8 mouse cellular contexts compared by ENCODE assay signal in genomic region chr9:121880840-121881239, GRCm38 (mm10). TPM values are rescaled to one million over a fixed set of nuclear protein-coding genes. Genes with fewer than 3 reads are reported as not detected.
DNase-seq lines count a peak whose midpoint lies in the region; ATAC-seq and TF ChIP-seq lines count a peak whose summit lies in the region.

No protein-coding gene starts in this region.

- H3K27ac ChIP-seq in embryonic facial prominence, embryonic 10.5 days (replicated peaks), result no peak overlapping the region
- no peak overlapping the region for H3K27ac ChIP-seq in kidney, adult 2 months (ENCODE audit: insufficient read depth, low read depth, low read length)
- H3K27ac ChIP-seq in liver, adult 2 months (replicated peaks; ENCODE audit: insufficient read depth, low read depth, low read length), result peak overlapping the region; percentile 92; the same call in 1 of the 2 replicates
- no peak overlapping the region; the same call in 1 of the 2 replicates for H3K27ac ChIP-seq in stomach, postnatal 0 days (replicated peaks)

- WGBS in embryonic facial prominence, embryonic 10.5 days, result 27% methylated on average over 14 of the region's 14 CpGs
- WGBS in kidney, adult 2 months, result 21% methylated on average over 14 of the region's 14 CpGs
- 24% methylated on average over 14 of the region's 14 CpGs for WGBS in liver, adult 2 months
- 22% methylated on average over 14 of the region's 14 CpGs for WGBS in stomach, postnatal 0 days

- no peaks in the 10 kb centered on the region for H3K9me3 ChIP-seq in embryonic facial prominence, embryonic 10.5 days
- H3K9me3 ChIP-seq in stomach, postnatal 0 days (ENCODE audit: control insufficient read depth, low read length), result no peaks in the 10 kb centered on the region

- H3K4me2 ChIP-seq in stomach, postnatal 0 days (replicated peaks; ENCODE audit: low read depth), result 0 out of 2 replicates have a peak overlapping the region, but pooled peaks have one; percentile 23

- TF ChIP-seq POLR2A in kidney, adult 2 months (IDR thresholded peaks at IDR 0.05; ENCODE audit: low read depth, low read length), result no peak
- no peak for TF ChIP-seq POLR2A in liver, adult 2 months (IDR thresholded peaks at IDR 0.05; ENCODE audit: extremely low read depth, insufficient read depth, low read length)

- DNase-seq in 3134 (ENCODE audit: extremely low read depth, insufficient read length, low spot score), result peak; percentile 27
- peak; percentile 62 for DNase-seq in embryonic facial prominence, embryonic 10.5 days (ENCODE audit: low spot score)
- DNase-seq in heart, adult 8-10 months (ENCODE audit: low spot score), result peak; percentile 69
- DNase-seq in kidney, adult 2 months, result peak; percentile 77
- DNase-seq in liver, adult 2 months (ENCODE audit: extremely low read depth, low read depth, low spot score), result peak; percentile 78
- peak; percentile 67 for DNase-seq in stomach, postnatal 0 days (ENCODE audit: low spot score)

- ATAC-seq in activated CD4-positive, CD25-positive, alpha-beta regulatory T cell, adult 4 months, result peak; percentile 73
- ATAC-seq in monocyte, adult 5-6 weeks (replicated peaks; ENCODE audit: insufficient number of reproducible peaks, low FRiP score, low TSS enrichment, poor library complexity, severe bottlenecking), result peak; percentile 50; the same call in 1 of the 2 replicates
- peak; percentile 71 for ATAC-seq in stomach, postnatal 0 days (ENCODE audit: low FRiP score, low TSS enrichment)

- H3K27me3 ChIP-seq in embryonic facial prominence, embryonic 10.5 days (replicated peaks; ENCODE audit: low read depth, poor library complexity, severe bottlenecking), result no peaks in the 10 kb centered on the region; the same call in 1 of the 2 replicates
- no peaks in the 10 kb centered on the region for H3K27me3 ChIP-seq in kidney, adult 2 months (replicated peaks; ENCODE audit: control insufficient read depth, insufficient read depth, low read length)
- no peaks in the 10 kb centered on the region for H3K27me3 ChIP-seq in liver, adult 2 months (ENCODE audit: control insufficient read depth, insufficient read depth, low read length)
- H3K27me3 ChIP-seq in stomach, postnatal 0 days (ENCODE audit: control insufficient read depth, insufficient read depth, low read length), result no peaks in the 10 kb centered on the region

- H3K9ac ChIP-seq in liver, adult 2 months (ENCODE audit: low read depth, low read length), result no peak overlapping the region
- no peak overlapping the region for H3K9ac ChIP-seq in stomach, postnatal 0 days (ENCODE audit: low read length)

- H3K79me2 ChIP-seq in liver, adult 2 months (ENCODE audit: control insufficient read depth, insufficient read depth, low read length), result no peaks in the 10 kb centered on the region

- no peak overlapping the region for H3K4me3 ChIP-seq in embryonic facial prominence, embryonic 10.5 days
- no peak overlapping the region for H3K4me3 ChIP-seq in kidney, adult 2 months (ENCODE audit: insufficient read depth, low read depth, low read length)
- H3K4me3 ChIP-seq in liver, adult 2 months (ENCODE audit: insufficient read depth, low read depth, low read length), result no peak overlapping the region
- H3K4me3 ChIP-seq in stomach, postnatal 0 days (ENCODE audit: low read depth, low read length), result no peak overlapping the region

- no peak for TF ChIP-seq EP300 in stomach, postnatal 0 days (optimal IDR thresholded peaks at IDR 0.05)

- peak; percentile 80 for TF ChIP-seq CTCF in kidney, adult 2 months (conservative IDR thresholded peaks at IDR 0.05; ENCODE audit: insufficient read depth, insufficient read length, low read depth, low read length)
- TF ChIP-seq CTCF in liver, adult 2 months (IDR thresholded peaks at IDR 0.05; ENCODE audit: low read depth, low read length), result peak; percentile 86
- TF ChIP-seq CTCF in stomach, postnatal 0 days (IDR thresholded peaks at IDR 0.05; ENCODE audit: low read depth), result peak; percentile 86

- H3K36me3 ChIP-seq in embryonic facial prominence, embryonic 10.5 days (replicated peaks), result no peaks in the 10 kb centered on the region
- no peaks in the 10 kb centered on the region for H3K36me3 ChIP-seq in kidney, adult 2 months (ENCODE audit: control insufficient read depth, insufficient read depth, low read length)
- H3K36me3 ChIP-seq in liver, adult 2 months (ENCODE audit: control insufficient read depth, insufficient read depth, low read length), result no peaks in the 10 kb centered on the region
- no peaks in the 10 kb centered on the region for H3K36me3 ChIP-seq in stomach, postnatal 0 days (ENCODE audit: control insufficient read depth, insufficient read depth, low read length)

- H3K4me1 ChIP-seq in embryonic facial prominence, embryonic 10.5 days, result peaks cover 3% of the 10 kb centered on the region; the same call in 1 of the 2 replicates
- no peaks in the 10 kb centered on the region for H3K4me1 ChIP-seq in kidney, adult 2 months (ENCODE audit: control insufficient read depth, insufficient read depth, low read length)
- H3K4me1 ChIP-seq in liver, adult 2 months (ENCODE audit: control insufficient read depth, insufficient read depth, low read length), result peaks cover 8% of the 10 kb centered on the region
- no peaks in the 10 kb centered on the region; the same call in 1 of the 2 replicates for H3K4me1 ChIP-seq in stomach, postnatal 0 days (replicated peaks; ENCODE audit: control insufficient read depth, insufficient read depth)

RNA-seq across cellular contexts. Expression of gene Ackr2, which starts 17.3 kb away (rescaled TPM):
- not detected for polyA plus RNA-seq in activated CD4-positive, CD25-positive, alpha-beta regulatory T cell, adult 4 months (2017; shearing (Covaris generic))
- 0.18 and 0.52 TPM in 2 replicates for polyA plus RNA-seq in embryonic facial prominence, embryonic 10.5 days (2016; fragmentation: Nextera tagmentation; extraction: Ambion mirVana)
- 1 to 10 TPM in 3 of 4 experiments, under 1 TPM in 1; 0.87 to 2.2 (median 1.3) TPM for total RNA-seq in heart, adult 8-10 months (2022)
- 0.94 and 1.1 TPM in 2 replicates for polyA plus RNA-seq in kidney, adult 2 months (2012; rRNA removed)
- 1.6 and 2.3 TPM in 2 replicates for total RNA-seq in liver, adult 2 months (2014; rRNA removed)
- polyA plus RNA-seq in liver, adult 2 months (2012; rRNA removed), result 1.4 and 2.4 TPM in 2 replicates
- total RNA-seq in monocyte, adult 5-6 weeks (2017), result 0.29 to 4.3 TPM (median 3.2 TPM) in 3 replicates
- polyA plus RNA-seq in stomach, postnatal 0 days (2015; fragmentation: Nextera tagmentation; extraction: Ambion mirVana), result 0.28 and 0.35 TPM in 2 replicates

RNA-seq across cellular contexts. Expression of gene Higd1a, which starts 22.7 kb away (rescaled TPM):
- 100 to 1,000 TPM; 125 to 151 TPM for polyA plus RNA-seq in activated CD4-positive, CD25-positive, alpha-beta regulatory T cell, adult 4 months (2017; shearing (Covaris generic))
- 195 and 201 TPM in 2 replicates for polyA plus RNA-seq in embryonic facial prominence, embryonic 10.5 days (2016; fragmentation: Nextera tagmentation; extraction: Ambion mirVana)
- total RNA-seq in heart, adult 8-10 months (2022), result 100 to 1,000 TPM; 186 to 221 (median 198) TPM
- 22.7 and 36.6 TPM in 2 replicates for polyA plus RNA-seq in kidney, adult 2 months (2012; rRNA removed)
- total RNA-seq in liver, adult 2 months (2014; rRNA removed), result 45.6 and 65.6 TPM in 2 replicates
- polyA plus RNA-seq in liver, adult 2 months (2012; rRNA removed), result 14.7 and 20.2 TPM in 2 replicates
- 32.4 to 39.0 TPM (median 35.7 TPM) in 3 replicates for total RNA-seq in monocyte, adult 5-6 weeks (2017)
- polyA plus RNA-seq in stomach, postnatal 0 days (2015; fragmentation: Nextera tagmentation; extraction: Ambion mirVana), result 631 and 679 TPM in 2 replicates

RNA-seq across cellular contexts. Expression of gene Cyp8b1, which starts 35.3 kb away (rescaled TPM):
- polyA plus RNA-seq in activated CD4-positive, CD25-positive, alpha-beta regulatory T cell, adult 4 months (2017; shearing (Covaris generic)), result not detected
- not detected in 2 replicates for polyA plus RNA-seq in embryonic facial prominence, embryonic 10.5 days (2016; fragmentation: Nextera tagmentation; extraction: Ambion mirVana)
- not detected for total RNA-seq in heart, adult 8-10 months (2022)
- polyA plus RNA-seq in kidney, adult 2 months (2012; rRNA removed), result 0.16 and 0.39 TPM in 2 replicates
- 86.4 and 128 TPM in 2 replicates for total RNA-seq in liver, adult 2 months (2014; rRNA removed)
- 292 and 305 TPM in 2 replicates for polyA plus RNA-seq in liver, adult 2 months (2012; rRNA removed)
- total RNA-seq in monocyte, adult 5-6 weeks (2017), result not detected in 3 replicates
- polyA plus RNA-seq in stomach, postnatal 0 days (2015; fragmentation: Nextera tagmentation; extraction: Ambion mirVana), result 0.85 and 1.2 TPM in 2 replicates

RNA-seq across cellular contexts. Expression of gene Ccdc13, which starts 41.6 kb away (rescaled TPM):
- polyA plus RNA-seq in activated CD4-positive, CD25-positive, alpha-beta regulatory T cell, adult 4 months (2017; shearing (Covaris generic)), result not detected
- 0.83 and 1.2 TPM in 2 replicates for polyA plus RNA-seq in embryonic facial prominence, embryonic 10.5 days (2016; fragmentation: Nextera tagmentation; extraction: Ambion mirVana)
- total RNA-seq in heart, adult 8-10 months (2022), result under 1 TPM in 2 of 4 experiments, not detected in 2; 0.12 to 0.27 TPM
- 0.30 TPM in 2 replicates for polyA plus RNA-seq in kidney, adult 2 months (2012; rRNA removed)
- not detected in 2 replicates for total RNA-seq in liver, adult 2 months (2014; rRNA removed)
- not detected in 2 replicates for polyA plus RNA-seq in liver, adult 2 months (2012; rRNA removed)
- 0.53 to 0.58 TPM in 2 of 3 replicates, not detected in the other for total RNA-seq in monocyte, adult 5-6 weeks (2017)
- 0.16 and 0.19 TPM in 2 replicates for polyA plus RNA-seq in stomach, postnatal 0 days (2015; fragmentation: Nextera tagmentation; extraction: Ambion mirVana)

Comparison
In these comparisons a context has a peak if more than half of its experiments do, and no peak if none do; other contexts are left out.
1. DNase-seq: peak in every context shown above with its lines; median percentile 78 in liver, adult 2 months; 77 in kidney, adult 2 months; 69 in heart, adult 8-10 months; 67 in stomach, postnatal 0 days; 62 in embryonic facial prominence, embryonic 10.5 days; 27 in 3134.
2. RNA of gene Cyp8b1, which starts 35.3 kb away (polyA plus RNA-seq): 292 to 305 TPM in liver, adult 2 months; 0.85 to 1.2 TPM in stomach, postnatal 0 days, 0.16 to 0.39 TPM in kidney, adult 2 months, not detected in activated CD4-positive, CD25-positive, alpha-beta regulatory T cell, adult 4 months and not detected in embryonic facial prominence, embryonic 10.5 days; every median in the first group is over 100 times any median in the second.
3. Peak in every context shown above with its lines, with median percentiles within 50 percentile points of each other: ATAC-seq and CTCF ChIP-seq.